Mouse (Mus musculus) C2C12 (cell line): ENCODE measurements around the gene Gm27021.

Experiments
- CTCF ChIP-seq: IDR thresholded peaks from one replicate; pipeline ENCODE4 v1.5.1; 2011; ENCODE audit not compliant: control insufficient read depth, insufficient read depth, insufficient read length
- MAX ChIP-seq: IDR thresholded peaks from one replicate; pipeline ENCODE4 v1.6.1; 2011; ENCODE audit warnings: mild to moderate bottlenecking, control low read depth
- MYOG ChIP-seq: IDR thresholded peaks from one replicate; pipeline ENCODE4 v1.6.1; 2011; ENCODE audit not compliant: control insufficient read depth, insufficient read length; ENCODE audit errors: extremely low read depth

- TF ChIP-seq CTCF (peak; percentile 28), MAX (no peak), MYOG (no peak)
Measured at GRCm38 (mm10) chr8:120618110-120618509, 49.8 kb downstream of the Gm27021 start.
